9 mouse cellular contexts compared by ENCODE assay signal in the genomic region with DNA sequence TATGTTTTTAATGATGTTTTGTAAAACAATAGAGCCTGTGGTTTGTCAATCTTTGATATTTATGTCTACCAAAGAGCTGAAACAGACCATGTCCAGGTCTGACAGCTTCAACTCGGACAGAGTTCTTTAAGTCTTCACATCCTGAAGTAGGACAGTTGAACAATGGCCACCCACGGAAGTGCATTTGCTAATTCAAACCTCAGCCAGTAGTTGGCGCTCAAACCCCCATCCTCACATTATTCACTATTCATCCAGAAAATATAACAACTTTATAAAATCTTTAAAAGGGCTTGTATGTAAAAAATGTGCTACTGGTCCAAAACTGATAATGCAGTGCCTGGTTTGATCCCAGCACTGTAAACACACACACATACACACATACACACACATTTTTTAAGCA.
DNase-seq lines count a peak whose midpoint lies in the region; ATAC-seq lines count a peak whose summit lies in the region.
"Had no signal": no experiment of that assay in that cellular context is flagged by ENCODE, and none has a peak within 500 bp of the region (broad histone marks: within the 10 kb centered on the region; RNA-seq: fewer than 3 reads in every experiment).

No protein-coding gene starts in this region.

- H3K27ac ChIP-seq in hindbrain, embryonic 11.5 days (ENCODE audit: low read depth, low read length), result no peak overlapping the region
- H3K27ac ChIP-seq in hindbrain, embryonic 14.5 days, result no peak overlapping the region
- H3K27ac ChIP-seq: neural tube, embryonic 13.5 days had no signal

- H3K27me3 ChIP-seq in hindbrain, embryonic 11.5 days (ENCODE audit: control insufficient read depth, insufficient read depth, low read length), result no peaks in the 10 kb centered on the region
- H3K27me3 ChIP-seq in hindbrain, embryonic 14.5 days (ENCODE audit: control insufficient read depth, insufficient read depth, low read length), result no peaks in the 10 kb centered on the region

- peak; percentile 37 for DNase-seq in hindbrain, embryonic 11.5 days (ENCODE audit: low spot score)
- no peak for DNase-seq in hindbrain, embryonic 14.5 days (ENCODE audit: low spot score)
- peak; percentile 51 for DNase-seq in CD4-positive helper T cell, adult 2 months (ENCODE audit: low read depth, low spot score)
- DNase-seq in R1 (ENCODE audit: low read depth, low spot score), result peak; percentile 29
- peak; percentile 34 for DNase-seq in lung, postnatal 14 days
- no peak for DNase-seq in spleen, adult 18-20 months
- DNase-seq in cerebellum, adult 8-10 months, result no peak
- DNase-seq in layer of hippocampus, postnatal 25 days (ENCODE audit: extremely low spot score in 1 of 2, low spot score in 1 of 2), result no peak

- H3K4me3 ChIP-seq in hindbrain, embryonic 11.5 days (ENCODE audit: low read depth, low read length), result no peak overlapping the region
- no peak overlapping the region for H3K4me3 ChIP-seq in hindbrain, embryonic 14.5 days (replicated peaks; ENCODE audit: low read length)
- H3K4me3 ChIP-seq: neural tube, embryonic 13.5 days had no signal

- no peak overlapping the region for H3K4me2 ChIP-seq in hindbrain, embryonic 11.5 days (replicated peaks; ENCODE audit: low read depth, low read length)
- H3K4me2 ChIP-seq in hindbrain, embryonic 14.5 days (replicated peaks), result no peak overlapping the region
- H3K4me2 ChIP-seq: neural tube, embryonic 13.5 days had no signal

- H3K9ac ChIP-seq in hindbrain, embryonic 11.5 days (ENCODE audit: low read depth, low read length), result no peak overlapping the region
- H3K9ac ChIP-seq in hindbrain, embryonic 14.5 days, result no peak overlapping the region
- H3K9ac ChIP-seq: neural tube, embryonic 13.5 days had no signal

- H3K36me3 ChIP-seq in hindbrain, embryonic 11.5 days (ENCODE audit: control insufficient read depth, insufficient read depth, low read length), result no peaks in the 10 kb centered on the region
- no peaks in the 10 kb centered on the region for H3K36me3 ChIP-seq in hindbrain, embryonic 14.5 days (replicated peaks; ENCODE audit: control insufficient read depth, insufficient read depth)
- H3K36me3 ChIP-seq: neural tube, embryonic 13.5 days had no signal

- H3K4me1 ChIP-seq in hindbrain, embryonic 11.5 days (replicated peaks; ENCODE audit: control insufficient read depth, insufficient read depth, low read length), result no peaks in the 10 kb centered on the region
- H3K4me1 ChIP-seq in hindbrain, embryonic 14.5 days (replicated peaks; ENCODE audit: control insufficient read depth, insufficient read depth, low read length), result peaks cover 11% of the 10 kb centered on the region

- no peaks in the 10 kb centered on the region for H3K9me3 ChIP-seq in hindbrain, embryonic 11.5 days (ENCODE audit: control insufficient read depth, low read length)
- no peaks in the 10 kb centered on the region for H3K9me3 ChIP-seq in hindbrain, embryonic 14.5 days (ENCODE audit: control insufficient read depth, low read length)

- ATAC-seq in hindbrain, embryonic 11.5 days (ENCODE audit: low FRiP score), result no peak
- no peak for ATAC-seq in hindbrain, embryonic 14.5 days (ENCODE audit: low FRiP score)

- WGBS in hindbrain, embryonic 11.5 days, result 65% methylated on average over 3 of the region's 3 CpGs
- 47% methylated on average over 3 of the region's 3 CpGs for WGBS in hindbrain, embryonic 14.5 days

Comparison
In these comparisons a context has a peak if more than half of its experiments do, and no peak if none do; other contexts are left out.
1. DNase-seq: peak in hindbrain, embryonic 11.5 days (single experiment), CD4-positive helper T cell, adult 2 months (single experiment), R1 (single experiment) and lung, postnatal 14 days (single experiment); none in hindbrain, embryonic 14.5 days (single experiment), spleen, adult 18-20 months (0 of 2), cerebellum, adult 8-10 months (single experiment) and layer of hippocampus, postnatal 25 days (0 of 2).